Mouse (Mus musculus) spleen, adult 2 months (tissue): Measurements from ENCODE around the gene Cpne5.

ENCODE experiments used
- CTCF ChIP-seq: fragments of 200-500 bp; IDR thresholded peaks from 2 replicates; pipeline ENCODE4 v1.5.1; 2011; ENCODE audit warnings: mild to moderate bottlenecking, inconsistent platforms; ENCODE audit not compliant: insufficient read depth, insufficient read length, insufficient replicate concordance; ENCODE audit errors: extremely low read depth
- POLR2A ChIP-seq: fragments of 200-500 bp; IDR thresholded peaks from 2 replicates; pipeline ENCODE4 v1.6.1; 2011; ENCODE audit warnings: low read depth, low read length, inconsistent platforms

DNA sequence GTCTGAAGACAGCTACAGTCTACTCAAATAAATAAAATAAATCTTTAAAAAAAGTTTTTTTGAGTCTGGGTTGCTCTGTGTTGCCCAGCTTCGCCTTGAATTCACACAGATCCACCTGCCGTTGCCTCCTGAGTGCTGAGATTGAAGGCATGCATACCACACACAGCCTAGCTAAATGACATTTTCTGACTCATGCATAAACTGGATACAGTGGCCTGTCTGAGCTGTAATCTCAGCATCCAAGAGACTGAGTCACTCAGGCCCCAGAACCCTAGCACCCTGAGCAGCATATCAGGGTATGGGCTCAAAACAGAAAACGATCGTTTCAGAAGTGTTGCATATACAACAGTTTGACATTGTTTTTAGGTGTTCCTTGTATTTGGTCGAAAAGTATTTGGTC is 43.6 kb upstream of the Cpne5 start:
- TF ChIP-seq CTCF: no peak
- no peak for TF ChIP-seq POLR2A
